ENCODE assay signal across 7 mouse cellular contexts in genomic region chr6:115544442-115544970, GRCm38 (mm10). TPM values are rescaled to one million over a fixed set of nuclear protein-coding genes. Genes with fewer than 3 reads are reported as not detected.
DNase-seq lines count a peak whose midpoint lies in the region; ATAC-seq lines count a peak whose summit lies in the region.

Gene Tsen2, plus strand, starts transcription at chr6:115544664.

- no peaks in the 10 kb centered on the region for H3K9me3 ChIP-seq in embryonic facial prominence, embryonic 10.5 days
- H3K9me3 ChIP-seq in limb, embryonic 10.5 days (replicated peaks) = no peaks in the 10 kb centered on the region
- no peaks in the 10 kb centered on the region for H3K9me3 ChIP-seq in midbrain, embryonic 13.5 days

- peak; percentile 97 for ATAC-seq in granulocyte monocyte progenitor cell, adult 5-6 weeks (replicated peaks; ENCODE audit: poor library complexity, severe bottlenecking)
- ATAC-seq in midbrain, embryonic 13.5 days = peak; percentile 97

- WGBS in embryonic facial prominence, embryonic 10.5 days = under 1% methylated on average over 38 of the region's 38 CpGs
- WGBS in limb, embryonic 10.5 days = under 1% methylated on average over 38 of the region's 38 CpGs
- WGBS in midbrain, embryonic 13.5 days = under 1% methylated on average over 38 of the region's 38 CpGs

- H3K4me3 ChIP-seq in embryonic facial prominence, embryonic 10.5 days = peak within 1 kb of the TSS; percentile 75
- H3K4me3 ChIP-seq in limb, embryonic 10.5 days = peak within 1 kb of the TSS; percentile 69
- H3K4me3 ChIP-seq in midbrain, embryonic 13.5 days (replicated peaks) = peak within 1 kb of the TSS; percentile 66

- H3K9ac ChIP-seq in midbrain, embryonic 13.5 days (replicated peaks) = peak within 1 kb of the TSS; percentile 81

- H3K4me2 ChIP-seq in midbrain, embryonic 13.5 days (replicated peaks) = peak within 1 kb of the TSS; percentile 80

- peaks cover 12% of the 10 kb centered on the region for H3K4me1 ChIP-seq in embryonic facial prominence, embryonic 10.5 days
- peaks cover 11% of the 10 kb centered on the region; the same call in 1 of the 2 replicates for H3K4me1 ChIP-seq in limb, embryonic 10.5 days
- H3K4me1 ChIP-seq in midbrain, embryonic 13.5 days (replicated peaks) = peaks cover 15% of the 10 kb centered on the region

- no peaks in the 10 kb centered on the region for H3K27me3 ChIP-seq in embryonic facial prominence, embryonic 10.5 days (replicated peaks; ENCODE audit: low read depth, poor library complexity, severe bottlenecking)
- no peaks in the 10 kb centered on the region for H3K27me3 ChIP-seq in limb, embryonic 10.5 days (ENCODE audit: low read depth, poor library complexity, severe bottlenecking)
- no peaks in the 10 kb centered on the region for H3K27me3 ChIP-seq in midbrain, embryonic 13.5 days

- H3K36me3 ChIP-seq in embryonic facial prominence, embryonic 10.5 days (replicated peaks) = peaks cover 19% of the 10 kb centered on the region
- peaks cover 20% of the 10 kb centered on the region for H3K36me3 ChIP-seq in limb, embryonic 10.5 days
- H3K36me3 ChIP-seq in midbrain, embryonic 13.5 days = peaks cover 16% of the 10 kb centered on the region

- peak; percentile 98 for DNase-seq in adrenal gland, postnatal 10 days
- peak; percentile 99 for DNase-seq in embryonic facial prominence, embryonic 10.5 days (ENCODE audit: low spot score)
- DNase-seq in kidney, adult 11 months = peak; percentile 97
- peak; percentile 99 for DNase-seq in limb, embryonic 10.5 days (ENCODE audit: low spot score)
- peak; percentile 93 for DNase-seq in spleen, adult 12 weeks (ENCODE audit: low spot score)

- peak within 1 kb of the TSS; percentile 87 for H3K27ac ChIP-seq in embryonic facial prominence, embryonic 10.5 days (replicated peaks)
- H3K27ac ChIP-seq in limb, embryonic 10.5 days = peak within 1 kb of the TSS; percentile 84
- H3K27ac ChIP-seq in midbrain, embryonic 13.5 days = peak within 1 kb of the TSS; percentile 86

RNA-seq across cellular contexts. Expression of gene Tsen2, which starts in this region (rescaled TPM):
- total RNA-seq in adrenal gland, postnatal 10 days (2021) = 10 to 100 TPM in 1 of 2 experiments, 1 to 10 TPM in 1; 8.8 to 15.7 TPM
- polyA plus RNA-seq in embryonic facial prominence, embryonic 10.5 days (2016; fragmentation: Nextera tagmentation; extraction: Ambion mirVana) = 32.1 and 33.0 TPM in 2 replicates
- 9.4 and 16.0 TPM in 2 replicates for total RNA-seq in granulocyte monocyte progenitor cell, adult 5-6 weeks (2014; fragmentation: Nextera tagmentation)
- 23.1 and 24.3 TPM in 2 replicates for total RNA-seq in granulocyte monocyte progenitor cell, adult 5-6 weeks (2017)
- polyA plus RNA-seq in limb, embryonic 10.5 days (2016; fragmentation: Nextera tagmentation; extraction: Ambion mirVana) = 34.5 and 39.7 TPM in 2 replicates
- polyA plus RNA-seq in midbrain, embryonic 13.5 days (2015; fragmentation: Nextera tagmentation; extraction: Ambion mirVana) = 32.9 and 35.2 TPM in 2 replicates

Comparison
In these comparisons a context has a peak if more than half of its experiments do, and no peak if none do; other contexts are left out.
1. Peak in every context shown above with its lines: DNase-seq, ATAC-seq, H3K4me3 ChIP-seq and H3K27ac ChIP-seq.